Mouse (Mus musculus): ENCODE data around the gene Lrrc8a.

The Lrrc8a gene

GRCm38 (mm10) chr2:30238906-30239465 lies 1.5 kb downstream of the Lrrc8a start:
- no peak for DNase-seq (ENCODE audit: low spot score in 2 of 2)

GRCm38 (mm10) chr2:30239777-30240176 lies 2.3 kb downstream of the Lrrc8a start:
- no peak for DNase-seq (ENCODE audit: low spot score in 2 of 2)

GRCm38 (mm10) chr2:30240267-30240666 lies 2.8 kb downstream of the Lrrc8a start, which contains the start of gene Gm28035:
Gene Gm28035 (plus strand): TSS chr2:30240567.
- no peak for DNase-seq (ENCODE audit: low spot score in 2 of 2)

GRCm38 (mm10) chr2:30242509-30242908 lies 5.0 kb downstream of the Lrrc8a start:
- no peak for DNase-seq (ENCODE audit: low spot score in 2 of 2)

GRCm38 (mm10) chr2:30243391-30243790 lies 5.9 kb downstream of the Lrrc8a start:
- DNase-seq (ENCODE audit: low spot score in 2 of 2): no peak

- no peak for DNase-seq (ENCODE audit: low spot score in 2 of 2)
Observed at GRCm38 (mm10) chr2:30244595-30245178, 7.2 kb downstream of the Lrrc8a start.

- no peak for DNase-seq (ENCODE audit: low spot score in 2 of 2)
Observed at GRCm38 (mm10) chr2:30247036-30247435, 9.5 kb downstream of the Lrrc8a start.

GRCm38 (mm10) chr2:30247681-30248080 lies 10.2 kb downstream of the Lrrc8a start:
- DNase-seq (ENCODE audit: low spot score in 2 of 2): no peak

- no peak for DNase-seq (ENCODE audit: low spot score in 2 of 2)
Observed at GRCm38 (mm10) chr2:30249182-30249581, 11.7 kb downstream of the Lrrc8a start.

- no peak for DNase-seq (ENCODE audit: low spot score in 2 of 2)
Observed at GRCm38 (mm10) chr2:30250166-30251128, 12.9 kb downstream of the Lrrc8a start.

- DNase-seq (ENCODE audit: low spot score in 2 of 2): no peak
Observed at GRCm38 (mm10) chr2:30251417-30252104, 14.0 kb downstream of the Lrrc8a start.

- no peak for DNase-seq (ENCODE audit: low spot score in 2 of 2)
Observed at GRCm38 (mm10) chr2:30252521-30252920, 15.0 kb downstream of the Lrrc8a start.

GRCm38 (mm10) chr2:30253809-30254208 lies 16.3 kb downstream of the Lrrc8a start:
- DNase-seq (ENCODE audit: low spot score in 2 of 2): no peak

GRCm38 (mm10) chr2:30255631-30256395 lies 18.3 kb downstream of the Lrrc8a start:
- no peak for DNase-seq (ENCODE audit: low spot score in 2 of 2)

- no peak for DNase-seq (ENCODE audit: low spot score in 2 of 2)
Observed at GRCm38 (mm10) chr2:30256616-30257350, 19.3 kb downstream of the Lrrc8a start.

- no peak for DNase-seq (ENCODE audit: low spot score in 2 of 2)
Observed at GRCm38 (mm10) chr2:30257699-30258460, 20.4 kb downstream of the Lrrc8a start.

GRCm38 (mm10) chr2:30258600-30258999 lies 21.1 kb downstream of the Lrrc8a start:
- DNase-seq (ENCODE audit: low spot score in 2 of 2): no peak

GRCm38 (mm10) chr2:30259131-30260064 lies 21.9 kb downstream of the Lrrc8a start:
- no peak for DNase-seq (ENCODE audit: low spot score in 2 of 2)
